Mouse (Mus musculus): Measurements from ENCODE around the gene Mitf. TPM values are rescaled to one million over a fixed set of nuclear protein-coding genes. Genes with fewer than 3 reads are reported as not detected.

Mitf gene
- total RNA-seq, 2 experiments from 2014 or later = 9.4 to 10.2 TPM

DNA sequence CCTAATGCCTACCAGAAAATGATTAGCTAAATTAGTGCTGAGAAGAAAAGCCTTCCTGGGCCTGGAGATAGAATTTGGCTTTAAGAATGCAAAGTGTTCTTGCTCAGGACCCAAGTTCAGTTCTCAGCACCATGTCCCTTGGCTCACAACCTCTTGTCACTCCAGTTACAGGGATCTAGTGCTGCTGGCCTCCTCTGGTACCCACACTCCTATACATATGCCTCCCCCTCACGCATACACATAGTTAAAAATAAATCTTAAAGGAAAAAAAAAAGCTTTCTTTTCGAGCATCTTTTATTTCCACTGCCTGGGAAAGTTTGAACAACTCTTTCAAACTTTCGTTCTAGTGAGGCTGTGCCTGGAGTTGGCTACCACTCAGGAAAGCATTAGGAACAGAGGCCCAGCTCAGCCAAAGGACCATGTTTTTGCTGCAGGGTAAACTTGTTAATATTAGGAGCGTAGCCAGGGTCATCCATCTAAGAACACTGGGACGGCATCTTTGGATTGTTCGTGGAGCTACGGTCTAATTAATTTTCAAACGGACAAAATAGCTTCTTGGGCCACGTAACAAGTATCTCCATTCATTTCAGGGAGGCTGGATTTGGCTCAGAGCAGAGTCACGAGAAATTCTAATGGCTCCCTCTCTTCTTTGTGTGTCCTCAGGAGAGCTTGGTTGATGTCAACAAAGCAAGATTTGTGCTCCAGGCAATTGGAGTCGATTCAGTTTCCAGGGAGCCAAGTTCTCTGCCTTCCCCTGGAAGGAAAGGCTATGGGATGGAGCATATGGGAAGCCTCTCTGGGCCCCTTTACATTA, 239.7 kb downstream of the Mitf start:
- no peak for DNase-seq

- no peak for DNase-seq
Measured at GRCm38 (mm10) chr6:98047741-98048140, 240.9 kb downstream of the Mitf start.

DNA sequence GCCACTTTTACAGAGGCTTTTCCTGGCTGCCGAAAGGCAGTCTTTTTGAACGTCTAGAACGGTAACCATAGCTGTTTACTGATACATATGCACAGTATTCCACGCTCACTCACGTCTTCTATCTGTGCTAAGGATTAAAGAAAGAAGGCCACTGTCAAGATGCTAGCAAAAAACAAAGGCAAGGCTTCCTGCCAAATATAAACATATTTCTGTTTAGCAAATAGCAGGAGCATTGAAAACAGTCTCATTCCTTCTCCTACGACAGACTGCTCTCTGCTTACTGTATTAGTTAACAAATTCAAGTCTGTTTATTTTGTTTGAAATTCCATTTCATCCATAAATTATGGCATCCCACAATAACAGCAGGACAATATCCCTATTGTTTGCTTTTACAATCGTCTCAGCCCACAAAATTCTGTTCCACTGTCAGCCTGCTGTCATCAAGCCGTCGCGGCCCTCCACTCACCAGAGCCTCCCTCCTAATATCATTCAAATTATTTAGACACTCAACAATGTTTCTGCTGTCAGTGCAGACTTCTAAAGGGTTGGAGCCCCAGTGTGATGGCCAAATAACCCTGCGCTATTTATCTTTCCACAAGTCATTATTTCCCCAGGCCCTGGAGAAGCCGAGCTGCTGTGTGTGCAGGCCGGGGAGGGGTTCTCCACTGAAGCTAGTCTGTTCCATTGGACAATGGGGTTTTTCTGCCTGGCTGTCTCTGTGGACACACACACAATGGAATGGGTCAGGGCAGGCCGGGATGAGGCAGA, 242.0 kb downstream of the Mitf start:
- DNase-seq = no peak

GRCm38 (mm10) chr6:98049551-98049950, 242.7 kb downstream of the Mitf start:
- no peak for DNase-seq

- DNase-seq = no peak
Measured at GRCm38 (mm10) chr6:98061878-98062277, 255.0 kb downstream of the Mitf start.

DNA sequence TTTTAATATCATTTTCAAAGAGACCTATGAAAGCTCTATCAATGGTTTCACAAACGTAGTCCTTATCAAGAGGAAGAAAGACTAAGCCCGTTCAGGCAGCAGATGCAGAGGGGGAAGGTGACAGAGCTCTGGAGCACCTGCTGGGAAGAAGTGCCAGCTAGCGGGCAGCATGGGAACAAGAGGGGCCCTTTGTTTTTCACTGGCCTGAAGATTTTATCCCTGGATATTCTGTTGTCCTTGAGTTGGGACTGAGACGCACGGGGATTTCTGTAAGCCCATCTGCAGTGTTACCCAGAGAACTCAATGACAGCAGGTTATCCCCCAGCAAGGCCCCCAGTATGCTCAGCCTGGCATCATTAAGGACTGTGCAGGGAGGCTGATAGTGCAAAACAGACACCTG, 258.1 kb downstream of the Mitf start:
- DNase-seq = no peak

DNA sequence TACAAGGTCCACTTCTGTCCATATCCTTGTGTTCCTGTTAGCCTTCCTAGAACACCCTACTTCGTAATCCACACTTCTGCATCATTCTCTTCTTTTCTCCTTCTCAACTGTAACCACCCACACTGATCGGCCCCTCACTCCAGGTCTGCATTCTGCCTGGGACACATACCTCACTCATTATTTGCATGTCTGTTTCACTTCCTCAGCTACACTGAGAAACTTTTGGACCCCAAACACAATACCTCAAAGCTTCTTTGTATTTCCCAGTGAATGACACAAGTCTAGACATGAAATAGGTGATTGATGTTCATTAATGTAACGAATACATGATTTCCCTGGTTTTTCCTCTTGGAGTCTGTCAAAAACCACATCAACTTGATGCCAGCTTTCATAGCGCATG, 259.6 kb downstream of the Mitf start:
- no peak for DNase-seq

Other genes starting within 250 kb of the Mitf start
- 10 to 100 TPM; 18.3 to 22.1 TPM for gene Frmd4b, start 189.5 kb upstream of the Mitf start, total RNA-seq (2021)